Mouse (Mus musculus) heart, adult 11 months (tissue): ENCODE results near the gene Slc35a3.

Source experiments
- DNase-seq: peaks from one replicate; pipeline ENCODE4 v3.0.0; 2022

Slc35a3 gene

GRCm38 (mm10) chr3:116637693-116638476 lies 74.7 kb downstream of the Slc35a3 start:
- DNase-seq: no peak

- peak; percentile 82 for DNase-seq
Observed at GRCm38 (mm10) chr3:116635799-116636198, 76.8 kb downstream of the Slc35a3 start.

- peak; percentile 82 for DNase-seq
Observed at GRCm38 (mm10) chr3:116634853-116635252, 77.8 kb downstream of the Slc35a3 start.

- DNase-seq: no peak
Observed at GRCm38 (mm10) chr3:116634091-116634490, 78.5 kb downstream of the Slc35a3 start.

GRCm38 (mm10) chr3:116632971-116633370 lies 79.7 kb downstream of the Slc35a3 start:
- no peak for DNase-seq

- DNase-seq: no peak
Observed at GRCm38 (mm10) chr3:116631459-116631858, 81.2 kb downstream of the Slc35a3 start.

- DNase-seq: peak; percentile 64
Observed at GRCm38 (mm10) chr3:116622641-116623040, 90.0 kb downstream of the Slc35a3 start.

GRCm38 (mm10) chr3:116620636-116621370 lies 91.8 kb downstream of the Slc35a3 start:
- DNase-seq: no peak
